Mouse (Mus musculus) left cerebral cortex, postnatal 10 days (tissue): ENCODE measurements around the gene Tmem123. TPM values are rescaled to one million over a fixed set of nuclear protein-coding genes. Genes with fewer than 3 reads are reported as not detected.

Source experiments
- microRNA-seq: library from miRNA; unstranded; fragments of <30 nt; microRNA quantifications from one replicate; pipeline ENCODE4 v1.2.0, GENCODE M21; 2022
- total RNA-seq, 2 experiments: library from RNA; stranded (reverse); gene quantifications; 2 replicates each; pipeline ENCODE4 v1.2.3; 2021

The Tmem123 gene
- total RNA-seq, 2 experiments from 2014 or later, result 7.8 to 9.2 TPM

Small RNA genes lying within 50 kb of the gene (microRNA-seq; reads per million reads assigned to microRNA genes)
- 1.7 reads per million for gene Mir5618

Other genes starting within 250 kb of the Tmem123 start
- gene Mmp8, start 205.6 kb upstream of the Tmem123 start, total RNA-seq, result not detected
- gene Mmp27, start 192.6 kb upstream of the Tmem123 start, total RNA-seq, result not detected
- not detected for gene Mmp20, start 135.8 kb upstream of the Tmem123 start, total RNA-seq
- gene Mmp7, start 72.0 kb upstream of the Tmem123 start, total RNA-seq, result not detected
- 10 to 100 TPM; 28.4 to 28.6 TPM for gene Birc2, start 73.0 kb downstream of the Tmem123 start, total RNA-seq
- gene Birc3, start 109.1 kb downstream of the Tmem123 start, total RNA-seq, result 1 to 10 TPM; 2.2 to 2.4 TPM
- 10 to 100 TPM; 13.5 to 13.6 TPM for gene Yap1, start 240.6 kb downstream of the Tmem123 start, total RNA-seq